Mouse (Mus musculus): ENCODE measurements around the gene Olfr987. TPM values are rescaled to one million over a fixed set of nuclear protein-coding genes. Genes with fewer than 3 reads are reported as not detected.
"Not testable (repeated sequence)": the region's sequence is repeated elsewhere in the genome, so short reads cannot be mapped to it uniquely, and the experiment has no call there.

Gene Olfr987
- 0.37 TPM in 1 of 2 replicates, not detected in the other for polyA plus RNA-seq (2015; fragmentation: Nextera tagmentation; extraction: Ambion mirVana)

- H3K4me1 ChIP-seq; H3K27ac ChIP-seq (replicated peaks); H3K4me3 ChIP-seq (replicated peaks); H3K36me3 ChIP-seq; H3K9me3 ChIP-seq (replicated peaks); H3K4me2 ChIP-seq (replicated peaks); ATAC-seq (ENCODE audit: insufficient number of reproducible peaks, low FRiP score, low TSS enrichment, low read depth); H3K9ac ChIP-seq; H3K27me3 ChIP-seq: not testable (repeated sequence)
Observed at GRCm38 (mm10) chr2:85339215-85339614, at the start of gene Olfr987. TSS of gene Olfr987 (minus strand) at chr2:85339315.

- H3K4me1 ChIP-seq; H3K4me3 ChIP-seq (replicated peaks); H3K27me3 ChIP-seq; H3K4me2 ChIP-seq (replicated peaks); H3K27ac ChIP-seq (replicated peaks); H3K9me3 ChIP-seq (replicated peaks); H3K9ac ChIP-seq; ATAC-seq (ENCODE audit: insufficient number of reproducible peaks, low FRiP score, low TSS enrichment, low read depth); H3K36me3 ChIP-seq: not testable (repeated sequence)
Observed at GRCm38 (mm10) chr2:85363127-85363526, 24.0 kb upstream of the Olfr987 start, which contains the start of gene Olfr988. TSS of gene Olfr988 (minus strand) at chr2:85363227.

- H3K36me3 ChIP-seq = no peaks in the 10 kb centered on the region
Observed at GRCm38 (mm10) chr2:85339972-85340371, 857 bp upstream of the Olfr987 start.

GRCm38 (mm10) chr2:85319106-85319505 lies 20.0 kb downstream of the Olfr987 start:
- no peak for ATAC-seq (ENCODE audit: insufficient number of reproducible peaks, low FRiP score, low TSS enrichment, low read depth)
- H3K27me3 ChIP-seq = no peaks in the 10 kb centered on the region
- H3K4me2 ChIP-seq (replicated peaks) = no peak overlapping the region
- H3K9ac ChIP-seq = no peak overlapping the region
- no peaks in the 10 kb centered on the region for H3K4me1 ChIP-seq
- H3K36me3 ChIP-seq = no peaks in the 10 kb centered on the region
- no peaks in the 10 kb centered on the region for H3K9me3 ChIP-seq (replicated peaks)
- no peak overlapping the region for H3K27ac ChIP-seq (replicated peaks)
- WGBS = 24% methylated on average over 1 of the region's 1 CpGs
- no peak overlapping the region for H3K4me3 ChIP-seq (replicated peaks)

More at GRCm38 (mm10) chr2:85339972-85340371, 857 bp upstream of the Olfr987 start:
- H3K9ac ChIP-seq = no peak overlapping the region
- H3K27ac ChIP-seq (replicated peaks) = no peak overlapping the region
- 65% methylated on average over 7 of the region's 7 CpGs for WGBS
- no peak for ATAC-seq (ENCODE audit: insufficient number of reproducible peaks, low FRiP score, low TSS enrichment, low read depth)
- H3K9me3 ChIP-seq (replicated peaks) = no peaks in the 10 kb centered on the region
- no peak overlapping the region for H3K4me2 ChIP-seq (replicated peaks)
- H3K4me3 ChIP-seq (replicated peaks) = no peak overlapping the region
- H3K27me3 ChIP-seq = no peaks in the 10 kb centered on the region
- H3K4me1 ChIP-seq = no peaks in the 10 kb centered on the region

GRCm38 (mm10) chr2:85285406-85285805 lies 53.7 kb downstream of the Olfr987 start:
- no peak for ATAC-seq (ENCODE audit: insufficient number of reproducible peaks, low FRiP score, low TSS enrichment, low read depth)
- Histone ChIP-seq H3K9ac (no peak overlapping the region), H3K27ac (replicated peaks) (no peak overlapping the region), H3K4me1 (no peaks in the 10 kb centered on the region), H3K36me3 (no peaks in the 10 kb centered on the region), H3K4me3 (replicated peaks) (no peak overlapping the region), H3K9me3 (replicated peaks) (no peaks in the 10 kb centered on the region), H3K4me2 (replicated peaks) (no peak overlapping the region), H3K27me3 (no peaks in the 10 kb centered on the region)
- 71% methylated on average over 1 of the region's 1 CpGs for WGBS

GRCm38 (mm10) chr2:85284626-85285025 lies 54.5 kb downstream of the Olfr987 start:
- H3K4me3 ChIP-seq (replicated peaks) = no peak overlapping the region
- H3K9ac ChIP-seq = no peak overlapping the region
- 49% methylated on average over 6 of the region's 6 CpGs for WGBS
- H3K9me3 ChIP-seq (replicated peaks) = no peaks in the 10 kb centered on the region
- H3K4me2 ChIP-seq (replicated peaks) = no peak overlapping the region
- no peaks in the 10 kb centered on the region for H3K36me3 ChIP-seq
- no peaks in the 10 kb centered on the region for H3K27me3 ChIP-seq
- no peak overlapping the region for H3K27ac ChIP-seq (replicated peaks)
- ATAC-seq (ENCODE audit: insufficient number of reproducible peaks, low FRiP score, low TSS enrichment, low read depth) = no peak
- H3K4me1 ChIP-seq = no peaks in the 10 kb centered on the region

GRCm38 (mm10) chr2:85283631-85284466 lies 55.3 kb downstream of the Olfr987 start:
- Histone ChIP-seq H3K4me3 (replicated peaks) (no peak overlapping the region), H3K36me3 (no peaks in the 10 kb centered on the region), H3K4me1 (no peaks in the 10 kb centered on the region), H3K9ac (no peak overlapping the region), H3K27me3 (no peaks in the 10 kb centered on the region), H3K9me3 (replicated peaks) (no peaks in the 10 kb centered on the region), H3K4me2 (replicated peaks) (no peak overlapping the region), H3K27ac (replicated peaks) (no peak overlapping the region)
- ATAC-seq (ENCODE audit: insufficient number of reproducible peaks, low FRiP score, low TSS enrichment, low read depth) = no peak
- 85% methylated on average over 8 of the region's 8 CpGs for WGBS

- Histone ChIP-seq H3K4me3 (replicated peaks) (no peak overlapping the region), H3K27me3 (no peaks in the 10 kb centered on the region), H3K4me1 (no peaks in the 10 kb centered on the region), H3K9ac (no peak overlapping the region), H3K36me3 (no peaks in the 10 kb centered on the region), H3K27ac (replicated peaks) (no peak overlapping the region), H3K4me2 (replicated peaks) (no peak overlapping the region), H3K9me3 (replicated peaks) (no peaks in the 10 kb centered on the region)
- no peak for ATAC-seq (ENCODE audit: insufficient number of reproducible peaks, low FRiP score, low TSS enrichment, low read depth)
- WGBS = 74% methylated on average over 4 of the region's 4 CpGs
Observed at GRCm38 (mm10) chr2:85281023-85281422, 58.1 kb downstream of the Olfr987 start.

Other genes with a start within 250 kb of the Olfr987 start
- gene Aplnr, start 203.1 kb downstream of the Olfr987 start, polyA plus RNA-seq (2015; fragmentation: Nextera tagmentation; extraction: Ambion mirVana) = 62.5 and 64.8 TPM in 2 replicates
- gene Lrrc55, start 142.1 kb downstream of the Olfr987 start, polyA plus RNA-seq (2015; fragmentation: Nextera tagmentation; extraction: Ambion mirVana) = 0.79 and 1.0 TPM in 2 replicates
- gene Olfr988, start 23.9 kb upstream of the Olfr987 start, polyA plus RNA-seq (2015; fragmentation: Nextera tagmentation; extraction: Ambion mirVana) = not detected in 2 replicates
- gene Olfr992, start 70.2 kb upstream of the Olfr987 start, polyA plus RNA-seq (2015; fragmentation: Nextera tagmentation; extraction: Ambion mirVana) = 0.09 TPM in 1 of 2 replicates, not detected in the other
- gene Olfr993, start 75.6 kb upstream of the Olfr987 start, polyA plus RNA-seq (2015; fragmentation: Nextera tagmentation; extraction: Ambion mirVana) = not detected in 2 replicates
- gene Olfr994, start 97.1 kb upstream of the Olfr987 start, polyA plus RNA-seq (2015; fragmentation: Nextera tagmentation; extraction: Ambion mirVana) = 0.35 TPM in 1 of 2 replicates, not detected in the other
- gene Olfr995, start 104.3 kb upstream of the Olfr987 start, polyA plus RNA-seq (2015; fragmentation: Nextera tagmentation; extraction: Ambion mirVana) = not detected in 2 replicates
- gene 4833423E24Rik, start 179.7 kb upstream of the Olfr987 start, polyA plus RNA-seq (2015; fragmentation: Nextera tagmentation; extraction: Ambion mirVana) = 10.8 and 11.9 TPM in 2 replicates
- gene Olfr996, start 239.9 kb upstream of the Olfr987 start, polyA plus RNA-seq (2015; fragmentation: Nextera tagmentation; extraction: Ambion mirVana) = not detected in 2 replicates
- gene Olfr998, start 249.6 kb upstream of the Olfr987 start, polyA plus RNA-seq (2015; fragmentation: Nextera tagmentation; extraction: Ambion mirVana) = not detected in 2 replicates

Measured in embryonic facial prominence, embryonic 15.5 days (tissue).